Mouse (Mus musculus) adrenal gland, postnatal 0 days (tissue): Measurements from ENCODE around the gene Tmem167. TPM values are rescaled to one million over a fixed set of nuclear protein-coding genes. Genes with fewer than 3 reads are reported as not detected.

Source experiments
- polyA plus RNA-seq: library from polyadenylated mRNA; unstranded; fragments of >200 nt; fragmentation: Nextera tagmentation; extraction: Ambion mirVana; gene quantifications from 2 replicates; pipeline ENCODE4 v1.2.1, GENCODE M21; 2015

Gene Tmem167
- 59.2 and 69.1 TPM in 2 replicates for polyA plus RNA-seq

DNA sequence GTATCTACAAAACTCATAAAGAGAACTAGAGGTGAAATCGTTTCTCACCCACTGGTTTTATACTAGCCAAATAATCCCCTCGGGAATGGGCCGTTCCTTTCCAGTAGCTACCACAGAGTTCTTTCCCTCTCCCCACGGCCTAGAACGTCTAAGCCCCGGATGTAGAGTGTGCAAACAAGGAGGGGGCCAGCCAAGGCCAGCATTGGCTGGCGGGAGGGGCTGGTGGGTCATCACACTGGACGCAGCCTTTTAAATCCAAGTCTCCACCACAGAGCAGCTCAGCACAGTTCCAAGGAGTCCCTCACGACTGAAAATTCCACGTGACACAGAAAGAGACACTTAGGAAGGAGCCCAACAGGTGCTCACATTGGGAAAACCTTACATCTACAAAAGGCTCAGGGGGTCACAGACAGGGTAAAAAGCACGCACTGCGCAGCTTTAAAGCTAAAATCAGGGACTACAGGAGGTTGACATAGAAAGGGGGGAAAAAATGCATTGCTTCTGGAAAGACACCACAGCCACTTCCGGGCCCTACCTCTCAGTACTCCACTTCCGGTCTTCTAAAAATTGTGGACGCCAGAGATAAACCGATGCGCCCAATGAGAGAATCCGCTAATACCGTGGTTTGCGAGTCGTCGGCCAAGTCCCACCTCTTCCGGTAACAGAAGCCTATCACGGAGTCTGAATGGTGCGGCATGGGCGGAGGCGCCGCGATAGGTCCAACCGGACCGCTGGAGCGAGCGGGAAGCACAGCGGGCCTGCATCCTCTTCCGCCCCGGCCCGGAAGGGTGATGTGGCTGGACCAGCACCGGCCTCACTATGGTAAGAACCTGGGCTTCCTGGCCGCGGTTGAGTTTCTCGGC lies at the start of gene Tmem167, which contains the start of gene Xrcc4:
Gene Tmem167, plus strand, starts transcription at position 162 of the 863 bp plus-strand sequence.
Gene Xrcc4, minus strand, starts transcription at position 647 of the 863 bp plus-strand sequence.

Other genes with a start within 250 kb of the Tmem167 start
- 25.8 and 26.8 TPM in 2 replicates for gene Xrcc4, start 485 bp downstream of the Tmem167 start, polyA plus RNA-seq